Mouse (Mus musculus) lung, embryonic 15.5 days (tissue): Measurements from ENCODE around the gene Kcnma1. TPM values are rescaled to one million over a fixed set of nuclear protein-coding genes. Genes with fewer than 3 reads are reported as not detected.

Source experiments
- ATAC-seq: fragments of 200-750 bp; cut with Nextera tagmentation; 2 replicates; pipeline ENCODE4 v1.8.0; 2017; ENCODE audit warnings: moderate number of reproducible peaks, borderline replicate concordance; ENCODE audit not compliant: low FRiP score, low TSS enrichment; ENCODE audit errors: extremely low read depth
- H3K27ac ChIP-seq: fragments of 300-500 bp; sonication (generic); 2 replicates; pipeline ENCODE4 v1.5.1; 2015; ENCODE audit warnings: moderate library complexity, mild to moderate bottlenecking, inconsistent platforms
- H3K27me3 ChIP-seq: fragments of 300-500 bp; sonication (generic); 2 replicates; pipeline ENCODE4 v1.6.1; 2015; ENCODE audit warnings: inconsistent platforms
- H3K36me3 ChIP-seq: fragments of 300-500 bp; sonication (generic); 2 replicates; pipeline ENCODE4 v1.6.1; 2015; ENCODE audit warnings: inconsistent platforms
- H3K4me1 ChIP-seq: fragments of 300-500 bp; sonication (generic); 2 replicates; pipeline ENCODE4 v1.6.1; 2015; ENCODE audit warnings: inconsistent platforms
- H3K4me2 ChIP-seq: fragments of 300-500 bp; sonication (generic); 2 replicates; pipeline ENCODE4 v1.6.1; 2015; ENCODE audit warnings: inconsistent platforms, mild to moderate bottlenecking, moderate library complexity
- H3K4me3 ChIP-seq: fragments of 300-500 bp; sonication (generic); 2 replicates; pipeline ENCODE4 v1.5.1; 2015; ENCODE audit warnings: mild to moderate bottlenecking, inconsistent platforms
- H3K9ac ChIP-seq: fragments of 300-500 bp; sonication (generic); 2 replicates; pipeline ENCODE4 v1.6.1; 2015; ENCODE audit warnings: inconsistent platforms
- H3K9me3 ChIP-seq: fragments of 300-500 bp; sonication (generic); 2 replicates; pipeline ENCODE4 v1.6.1; 2016; ENCODE audit warnings: inconsistent platforms
- WGBS: fragments of 180-500 bp; shearing (Covaris S2); methylation state at CpG from one replicate; pipeline ENCODE4 v1.1.7; 2015; 5-methylcytosine and 5-hydroxymethylcytosine counted together
- polyA plus RNA-seq: library from polyadenylated mRNA; unstranded; fragments of >200 nt; fragmentation: Nextera tagmentation; extraction: Ambion mirVana; gene quantifications from 2 replicates; pipeline ENCODE4 v1.2.1, GENCODE M21; 2015

The Kcnma1 gene
- polyA plus RNA-seq, 1 experiment from 2014 or later, result 1.4 TPM

GRCm38 (mm10) chr14:23572778-23573177 is 441.5 kb downstream of the Kcnma1 start:
- Histone ChIP-seq H3K9ac (no peak overlapping the region), H3K4me2 (no peak overlapping the region), H3K4me3 (no peak overlapping the region), H3K9me3 (no peaks in the 10 kb centered on the region), H3K27ac (no peak overlapping the region), H3K36me3 (no peaks in the 10 kb centered on the region), H3K27me3 (no peaks in the 10 kb centered on the region; the same call in 1 of the 2 replicates), H3K4me1 (no peaks in the 10 kb centered on the region)
- ATAC-seq, result no peak
- 60% methylated on average over 1 of the region's 1 CpGs for WGBS

- Histone ChIP-seq H3K4me3 (no peak overlapping the region), H3K9me3 (no peaks in the 10 kb centered on the region), H3K9ac (no peak overlapping the region), H3K27ac (no peak overlapping the region), H3K4me1 (no peaks in the 10 kb centered on the region), H3K27me3 (no peaks in the 10 kb centered on the region), H3K36me3 (no peaks in the 10 kb centered on the region), H3K4me2 (no peak overlapping the region)
- ATAC-seq, result no peak
- WGBS, result 52% methylated on average over 1 of the region's 1 CpGs
These were observed 444.0 kb downstream of the Kcnma1 start for GRCm38 (mm10) chr14:23570251-23570650.

- 82% methylated on average over 3 of the region's 3 CpGs for WGBS
- Histone ChIP-seq H3K27me3 (no peaks in the 10 kb centered on the region), H3K4me2 (no peak overlapping the region), H3K4me1 (0 out of 2 replicates have a peak, but pooled peaks cover 3% of the 10 kb centered on the region), H3K36me3 (no peaks in the 10 kb centered on the region), H3K4me3 (no peak overlapping the region), H3K9ac (no peak overlapping the region), H3K9me3 (no peaks in the 10 kb centered on the region), H3K27ac (no peak overlapping the region)
- ATAC-seq, result no peak
These were observed 448.4 kb downstream of the Kcnma1 start for GRCm38 (mm10) chr14:23565931-23566330.

GRCm38 (mm10) chr14:23564474-23564873 is 449.8 kb downstream of the Kcnma1 start:
- ATAC-seq, result no peak
- no peak overlapping the region for H3K9ac ChIP-seq
- no peak overlapping the region for H3K4me3 ChIP-seq
- H3K9me3 ChIP-seq, result no peaks in the 10 kb centered on the region
- H3K27ac ChIP-seq, result no peak overlapping the region
- H3K4me2 ChIP-seq, result no peak overlapping the region
- 48% methylated on average over 7 of the region's 7 CpGs for WGBS
- H3K36me3 ChIP-seq, result no peaks in the 10 kb centered on the region
- 0 out of 2 replicates have a peak, but pooled peaks cover 3% of the 10 kb centered on the region for H3K4me1 ChIP-seq
- no peaks in the 10 kb centered on the region for H3K27me3 ChIP-seq

- WGBS, result 79% methylated on average over 2 of the region's 2 CpGs
- no peak for ATAC-seq
- no peaks in the 10 kb centered on the region for H3K36me3 ChIP-seq
- no peak overlapping the region for H3K27ac ChIP-seq
- no peaks in the 10 kb centered on the region for H3K9me3 ChIP-seq
- H3K4me2 ChIP-seq, result no peak overlapping the region
- H3K27me3 ChIP-seq, result no peaks in the 10 kb centered on the region
- no peak overlapping the region for H3K4me3 ChIP-seq
- H3K9ac ChIP-seq, result no peak overlapping the region
- H3K4me1 ChIP-seq, result 0 out of 2 replicates have a peak, but pooled peaks cover 3% of the 10 kb centered on the region
These were observed 451.1 kb downstream of the Kcnma1 start for GRCm38 (mm10) chr14:23563180-23563579.

DNA sequence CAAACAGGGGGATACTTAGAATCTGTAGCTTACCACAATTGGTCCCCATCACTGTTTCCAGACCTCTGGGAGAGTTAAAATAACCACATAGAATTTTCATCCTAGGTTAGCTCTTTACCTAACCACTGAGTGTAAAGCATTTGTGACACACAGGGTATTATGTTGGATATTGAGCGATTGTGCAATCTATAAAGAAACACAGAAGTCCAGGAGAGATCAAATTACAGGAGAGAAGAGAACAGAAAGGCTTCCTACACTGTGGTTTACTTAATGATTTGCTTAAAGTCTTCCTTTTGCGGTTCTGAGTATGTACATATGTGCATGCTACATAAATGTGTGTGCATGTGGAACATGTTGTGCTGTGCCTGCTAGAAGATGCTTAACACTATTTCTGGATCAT is 458.6 kb downstream of the Kcnma1 start:
- no peak for ATAC-seq
- Histone ChIP-seq H3K4me2 (no peak overlapping the region), H3K36me3 (no peaks in the 10 kb centered on the region), H3K9me3 (no peaks in the 10 kb centered on the region), H3K4me3 (no peak overlapping the region), H3K4me1 (no peaks in the 10 kb centered on the region), H3K9ac (no peak overlapping the region), H3K27ac (no peak overlapping the region), H3K27me3 (no peaks in the 10 kb centered on the region)
- WGBS, result 36% methylated on average over 2 of the region's 2 CpGs

DNA sequence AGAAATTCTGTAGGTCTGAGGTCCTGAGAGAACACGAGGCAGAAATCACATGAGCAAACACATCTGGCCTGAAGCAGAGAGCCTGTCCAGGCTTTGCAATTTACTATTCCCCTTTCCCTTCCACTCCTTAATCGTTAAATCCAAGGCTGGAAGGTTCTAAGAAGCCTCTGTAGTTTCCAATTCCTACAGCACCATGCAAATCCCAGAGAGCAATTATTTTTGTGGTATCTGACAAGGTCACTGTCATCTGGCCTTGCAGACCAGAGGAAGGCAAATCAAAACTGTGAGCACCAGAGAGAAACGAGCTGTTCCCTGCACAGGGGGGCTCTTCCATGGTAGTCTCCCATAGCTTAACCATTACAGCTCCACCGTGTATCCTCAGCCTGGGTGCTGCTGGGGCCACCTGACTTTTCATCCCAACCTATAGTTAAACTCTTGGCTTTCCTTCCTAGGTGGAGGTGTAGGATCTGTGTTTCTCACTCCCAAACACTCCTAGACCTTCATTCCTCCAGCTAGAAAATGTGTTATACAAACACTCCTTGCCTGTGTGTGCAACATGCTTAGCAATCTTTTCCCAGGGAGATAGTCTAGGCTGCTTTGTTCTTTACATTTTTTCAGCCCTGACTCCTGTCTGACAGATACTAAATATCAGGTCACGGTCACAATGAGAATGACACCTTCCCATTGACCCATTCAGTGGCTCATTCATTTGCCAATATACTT is 461.9 kb downstream of the Kcnma1 start:
- WGBS, result 28% methylated on average over 5 of the region's 5 CpGs
- no peaks in the 10 kb centered on the region for H3K4me1 ChIP-seq
- H3K9me3 ChIP-seq, result no peaks in the 10 kb centered on the region
- no peaks in the 10 kb centered on the region for H3K27me3 ChIP-seq
- no peak overlapping the region for H3K4me3 ChIP-seq
- no peak overlapping the region for H3K4me2 ChIP-seq
- H3K27ac ChIP-seq, result no peak overlapping the region
- no peak overlapping the region for H3K9ac ChIP-seq
- no peak for ATAC-seq
- H3K36me3 ChIP-seq, result no peaks in the 10 kb centered on the region

GRCm38 (mm10) chr14:23550467-23550866 is 463.8 kb downstream of the Kcnma1 start:
- no peaks in the 10 kb centered on the region for H3K9me3 ChIP-seq
- no peak overlapping the region for H3K4me3 ChIP-seq
- no peak overlapping the region for H3K27ac ChIP-seq
- H3K4me2 ChIP-seq, result no peak overlapping the region
- ATAC-seq, result no peak
- 70% methylated on average over 3 of the region's 3 CpGs for WGBS
- no peaks in the 10 kb centered on the region for H3K36me3 ChIP-seq
- H3K27me3 ChIP-seq, result no peaks in the 10 kb centered on the region
- H3K4me1 ChIP-seq, result no peaks in the 10 kb centered on the region
- H3K9ac ChIP-seq, result no peak overlapping the region

GRCm38 (mm10) chr14:23542131-23542530 is 472.2 kb downstream of the Kcnma1 start:
- 79% methylated on average over 6 of the region's 6 CpGs for WGBS
- Histone ChIP-seq H3K4me2 (no peak overlapping the region), H3K4me1 (no peaks in the 10 kb centered on the region), H3K36me3 (no peaks in the 10 kb centered on the region), H3K27me3 (no peaks in the 10 kb centered on the region), H3K9ac (no peak overlapping the region), H3K27ac (no peak overlapping the region), H3K9me3 (no peaks in the 10 kb centered on the region), H3K4me3 (no peak overlapping the region)
- no peak for ATAC-seq

GRCm38 (mm10) chr14:23539621-23540020 is 474.7 kb downstream of the Kcnma1 start:
- ATAC-seq, result no peak
- Histone ChIP-seq H3K9ac (no peak overlapping the region), H3K27ac (no peak overlapping the region), H3K9me3 (no peaks in the 10 kb centered on the region), H3K4me3 (no peak overlapping the region), H3K27me3 (no peaks in the 10 kb centered on the region), H3K4me2 (no peak overlapping the region), H3K4me1 (no peaks in the 10 kb centered on the region), H3K36me3 (no peaks in the 10 kb centered on the region)
- 86% methylated on average over 3 of the region's 3 CpGs for WGBS

GRCm38 (mm10) chr14:23533346-23533745 is 480.9 kb downstream of the Kcnma1 start:
- ATAC-seq, result no peak
- H3K9ac ChIP-seq, result no peak overlapping the region
- H3K27me3 ChIP-seq, result no peaks in the 10 kb centered on the region
- no peaks in the 10 kb centered on the region for H3K36me3 ChIP-seq
- no peak overlapping the region for H3K4me2 ChIP-seq
- WGBS, result 80% methylated on average over 3 of the region's 3 CpGs
- peaks cover 16% of the 10 kb centered on the region for H3K4me1 ChIP-seq
- H3K27ac ChIP-seq, result no peak overlapping the region
- no peak overlapping the region for H3K4me3 ChIP-seq
- no peaks in the 10 kb centered on the region for H3K9me3 ChIP-seq

- Histone ChIP-seq H3K4me3 (no peak overlapping the region), H3K36me3 (no peaks in the 10 kb centered on the region), H3K27me3 (no peaks in the 10 kb centered on the region), H3K27ac (peak overlapping the region; percentile 11; the same call in 1 of the 2 replicates), H3K9me3 (no peaks in the 10 kb centered on the region), H3K4me2 (no peak overlapping the region), H3K4me1 (peaks cover 17% of the 10 kb centered on the region), H3K9ac (no peak overlapping the region)
- 43% methylated on average over 8 of the region's 8 CpGs for WGBS
- no peak for ATAC-seq
These were observed 482.4 kb downstream of the Kcnma1 start for GRCm38 (mm10) chr14:23531735-23532525.
